Mouse (Mus musculus) midbrain, postnatal 0 days (tissue): ENCODE measurements around the gene Gigyf1. TPM values are rescaled to one million over a fixed set of nuclear protein-coding genes. Genes with fewer than 3 reads are reported as not detected.

ENCODE experiments used
- ATAC-seq: fragments of 200-750 bp; cut with Nextera tagmentation; 2 replicates; pipeline ENCODE4 v1.8.0; 2017; ENCODE audit warnings: moderate number of reproducible peaks, mild to moderate bottlenecking, moderate TSS enrichment, moderate library complexity; ENCODE audit not compliant: low FRiP score
- DNase-seq: peaks from one replicate; pipeline ENCODE4 v3.0.0-alpha.2; 2015; ENCODE audit warnings: low spot score
- H3K27ac ChIP-seq: fragments of 300-500 bp; sonication (generic); 2 replicates; pipeline ENCODE4 v1.5.1; 2014; ENCODE audit warnings: low read depth, mild to moderate bottlenecking, low read length, mixed read lengths
- H3K27me3 ChIP-seq: fragments of 300-500 bp; sonication (generic); 2 replicates; pipeline ENCODE4 v1.6.1; 2014; ENCODE audit warnings: low read length, control low read depth, mixed read lengths; ENCODE audit not compliant: insufficient read depth
- H3K36me3 ChIP-seq: fragments of 300-500 bp; sonication (generic); 2 replicates; pipeline ENCODE4 v1.6.1; 2014; ENCODE audit warnings: low read length, control low read depth, mixed read lengths; ENCODE audit not compliant: insufficient read depth
- H3K4me1 ChIP-seq: fragments of 300-500 bp; sonication (generic); 2 replicates; pipeline ENCODE4 v1.6.1; 2014; ENCODE audit warnings: mild to moderate bottlenecking, control low read depth, antibody characterized with exemption, low read length, mixed read lengths; ENCODE audit not compliant: insufficient read depth
- H3K4me2 ChIP-seq: fragments of 300-500 bp; sonication (generic); 2 replicates; pipeline ENCODE4 v1.6.1; 2014; ENCODE audit warnings: low read depth, mild to moderate bottlenecking, low read length, mixed read lengths; ENCODE audit not compliant: poor library complexity, severe bottlenecking
- H3K4me3 ChIP-seq: fragments of 300-500 bp; sonication (generic); 2 replicates; pipeline ENCODE4 v1.5.1; 2014; ENCODE audit warnings: low read depth, mild to moderate bottlenecking, low read length, moderate library complexity
- H3K9ac ChIP-seq: fragments of 300-500 bp; sonication (generic); replicated peaks from 2 replicates; pipeline ENCODE4 v1.6.1; 2014; ENCODE audit warnings: mild to moderate bottlenecking, low read length, moderate library complexity, mixed read lengths; ENCODE audit not compliant: poor library complexity, severe bottlenecking
- H3K9me3 ChIP-seq: fragments of 300-500 bp; sonication (generic); 2 replicates; pipeline ENCODE4 v1.6.1; 2016; ENCODE audit warnings: low read length, control low read depth
- CTCF ChIP-seq: IDR thresholded peaks from 2 replicates; pipeline ENCODE4 v1.5.1; 2016; ENCODE audit warnings: antibody characterized with exemption, mild to moderate bottlenecking
- WGBS: fragments of 180-500 bp; shearing (Covaris S2); extraction: QIAGEN DNeasy Blood & Tissue Kit; methylation state at CpG from one replicate; pipeline ENCODE4 v1.1.7; 2014; 5-methylcytosine and 5-hydroxymethylcytosine counted together
- polyA plus RNA-seq: library from polyadenylated mRNA; unstranded; fragments of >200 nt; fragmentation: Nextera tagmentation; extraction: Ambion mirVana; gene quantifications from 2 replicates; pipeline ENCODE4 v1.2.1, GENCODE M21; 2015
- total RNA-seq: library from RNA; depleted of rRNA; stranded (reverse); fragments of >200 nt; gene quantifications from 2 replicates; pipeline ENCODE4 v1.2.3, GENCODE M21; 2014

Gigyf1 gene
- total and polyA plus RNA-seq, 2 experiments from 2014 or later = 17.8 to 23.6 TPM

- no peaks in the 10 kb centered on the region for H3K27me3 ChIP-seq
- no peak overlapping the region for H3K9ac ChIP-seq
- no peak overlapping the region for H3K27ac ChIP-seq
- 86% methylated on average over 9 of the region's 9 CpGs for WGBS
- H3K36me3 ChIP-seq = peaks cover 87% of the 10 kb centered on the region
- H3K4me3 ChIP-seq = no peak overlapping the region
- no peak for ATAC-seq
- H3K4me1 ChIP-seq = no peaks in the 10 kb centered on the region
- TF ChIP-seq CTCF = no peak
- H3K4me2 ChIP-seq = no peak overlapping the region
- DNase-seq = no peak
- H3K9me3 ChIP-seq = no peaks in the 10 kb centered on the region
Measured at GRCm38 (mm10) chr5:137521861-137522260, 3.5 kb downstream of the Gigyf1 start.

- peaks cover 93% of the 10 kb centered on the region for H3K36me3 ChIP-seq
- no peak for ATAC-seq
- H3K27me3 ChIP-seq = no peaks in the 10 kb centered on the region
- DNase-seq = no peak
- WGBS = 65% methylated on average over 11 of the region's 11 CpGs
- TF ChIP-seq CTCF = no peak
- H3K4me1 ChIP-seq = no peaks in the 10 kb centered on the region
- H3K9ac ChIP-seq = no peak overlapping the region
- no peaks in the 10 kb centered on the region for H3K9me3 ChIP-seq
- H3K27ac ChIP-seq = no peak overlapping the region
- no peak overlapping the region for H3K4me3 ChIP-seq
- H3K4me2 ChIP-seq = no peak overlapping the region
Measured at GRCm38 (mm10) chr5:137522711-137523110, 4.4 kb downstream of the Gigyf1 start.

GRCm38 (mm10) chr5:137523396-137524250, 5.3 kb downstream of the Gigyf1 start:
- H3K36me3 ChIP-seq = peaks cover 95% of the 10 kb centered on the region
- 81% methylated on average over 25 of the region's 25 CpGs for WGBS
- H3K9me3 ChIP-seq = no peaks in the 10 kb centered on the region
- no peak overlapping the region for H3K4me2 ChIP-seq
- H3K9ac ChIP-seq = no peak overlapping the region
- DNase-seq (no peak), ATAC-seq (no peak)
- no peaks in the 10 kb centered on the region for H3K4me1 ChIP-seq
- H3K27me3 ChIP-seq = no peaks in the 10 kb centered on the region
- peak; percentile 28; the same call in 1 of the 2 replicates for TF ChIP-seq CTCF
- no peak overlapping the region for H3K27ac ChIP-seq
- no peak overlapping the region for H3K4me3 ChIP-seq

GRCm38 (mm10) chr5:137524251-137524515, 5.8 kb downstream of the Gigyf1 start:
- TF ChIP-seq CTCF = no peak
- H3K9ac ChIP-seq = no peak overlapping the region
- H3K27me3 ChIP-seq = no peaks in the 10 kb centered on the region
- H3K4me1 ChIP-seq = no peaks in the 10 kb centered on the region
- ATAC-seq (no peak), DNase-seq (no peak)
- no peak overlapping the region for H3K27ac ChIP-seq
- no peak overlapping the region for H3K4me3 ChIP-seq
- H3K36me3 ChIP-seq = peaks cover 95% of the 10 kb centered on the region
- 89% methylated on average over 8 of the region's 8 CpGs for WGBS
- no peak overlapping the region for H3K4me2 ChIP-seq
- no peaks in the 10 kb centered on the region for H3K9me3 ChIP-seq

GRCm38 (mm10) chr5:137524671-137525070, 6.3 kb downstream of the Gigyf1 start:
- Histone ChIP-seq H3K4me2 (no peak overlapping the region), H3K4me3 (no peak overlapping the region), H3K27me3 (no peaks in the 10 kb centered on the region), H3K9ac (no peak overlapping the region), H3K27ac (0 out of 2 replicates have a peak overlapping the region, but pooled peaks have one; percentile 62), H3K9me3 (no peaks in the 10 kb centered on the region), H3K36me3 (peaks cover 95% of the 10 kb centered on the region), H3K4me1 (no peaks in the 10 kb centered on the region; the same call in 1 of the 2 replicates)
- no peak for DNase-seq
- ATAC-seq = no peak
- 90% methylated on average over 13 of the region's 13 CpGs for WGBS
- no peak for TF ChIP-seq CTCF

- no peak for ATAC-seq
- no peaks in the 10 kb centered on the region; the same call in 1 of the 2 replicates for H3K4me1 ChIP-seq
- no peak for DNase-seq
- peak overlapping the region; percentile 62; the same call in 1 of the 2 replicates for H3K27ac ChIP-seq
- TF ChIP-seq CTCF = no peak
- no peak overlapping the region for H3K4me2 ChIP-seq
- no peak overlapping the region for H3K9ac ChIP-seq
- peaks cover 88% of the 10 kb centered on the region for H3K36me3 ChIP-seq
- H3K4me3 ChIP-seq = no peak overlapping the region
- H3K27me3 ChIP-seq = no peaks in the 10 kb centered on the region
- H3K9me3 ChIP-seq = no peaks in the 10 kb centered on the region
- WGBS = 67% methylated on average over 16 of the region's 16 CpGs
Measured at GRCm38 (mm10) chr5:137525511-137525910, 7.2 kb downstream of the Gigyf1 start.
